Mouse (Mus musculus) ES-E14 (cell line): ENCODE results near the gene Pcnp.

Experiments
- CHD2 ChIP-seq: IDR thresholded peaks from 2 replicates; pipeline ENCODE4 v1.6.1; 2014; ENCODE audit warnings: mild to moderate bottlenecking, low read depth, low read length, inconsistent platforms
- HCFC1 ChIP-seq: IDR thresholded peaks from 2 replicates; pipeline ENCODE4 v1.6.1; 2012; ENCODE audit warnings: low read length, inconsistent platforms, borderline replicate concordance; ENCODE audit not compliant: insufficient read depth
- ZNF384 ChIP-seq: IDR thresholded peaks from 2 replicates; pipeline ENCODE4 v1.6.1; 2012; ENCODE audit warnings: low read depth, low read length, inconsistent platforms

- TF ChIP-seq CHD2 (no peak), ZNF384 (no peak), HCFC1 (no peak)
Observed at GRCm38 (mm10) chr16:56028722-56029551, 602 bp downstream of the Pcnp start.
